Mouse (Mus musculus): ENCODE results near the gene Inka2. TPM values are rescaled to one million over a fixed set of nuclear protein-coding genes. Genes with fewer than 3 reads are reported as not detected.

Gene Inka2
- polyA plus RNA-seq, 1 experiment from 2014 or later, result 0.74 TPM

- H3K9ac ChIP-seq (ENCODE audit: low read length), result no peak overlapping the region
- DNase-seq (ENCODE audit: low spot score), result no peak
- no peak overlapping the region for H3K4me3 ChIP-seq (ENCODE audit: low read depth, low read length)
- no peaks in the 10 kb centered on the region for H3K36me3 ChIP-seq (ENCODE audit: control insufficient read depth, insufficient read depth, low read length)
- H3K9me3 ChIP-seq (replicated peaks; ENCODE audit: control insufficient read depth, low read length), result no peaks in the 10 kb centered on the region
- peaks cover 4% of the 10 kb centered on the region; the same call in 1 of the 2 replicates for H3K4me1 ChIP-seq (ENCODE audit: control insufficient read depth, insufficient read depth, low read length)
- H3K27ac ChIP-seq (ENCODE audit: low read depth, low read length), result no peak overlapping the region
- 71% methylated on average over 18 of the region's 18 CpGs for WGBS
- H3K27me3 ChIP-seq (replicated peaks; ENCODE audit: control insufficient read depth, insufficient read depth, low read length), result no peaks in the 10 kb centered on the region
- H3K4me2 ChIP-seq (ENCODE audit: low read length), result no peak overlapping the region
- no peak for ATAC-seq
These were observed 12.1 kb downstream of the Inka2 start for GRCm38 (mm10) chr3:105716353-105717000.

GRCm38 (mm10) chr3:105717856-105718555 is 13.6 kb downstream of the Inka2 start:
- no peaks in the 10 kb centered on the region for H3K9me3 ChIP-seq (replicated peaks; ENCODE audit: control insufficient read depth, low read length)
- no peak overlapping the region for H3K27ac ChIP-seq (ENCODE audit: low read depth, low read length)
- no peak overlapping the region for H3K4me2 ChIP-seq (ENCODE audit: low read length)
- no peak overlapping the region for H3K4me3 ChIP-seq (ENCODE audit: low read depth, low read length)
- ATAC-seq (peak; percentile 56; the same call in 1 of the 2 replicates), DNase-seq (ENCODE audit: low spot score) (peak; percentile 37)
- WGBS, result 58% methylated on average over 11 of the region's 11 CpGs
- no peaks in the 10 kb centered on the region for H3K27me3 ChIP-seq (replicated peaks; ENCODE audit: control insufficient read depth, insufficient read depth, low read length)
- no peaks in the 10 kb centered on the region for H3K36me3 ChIP-seq (ENCODE audit: control insufficient read depth, insufficient read depth, low read length)
- H3K9ac ChIP-seq (ENCODE audit: low read length), result no peak overlapping the region
- H3K4me1 ChIP-seq (ENCODE audit: control insufficient read depth, insufficient read depth, low read length), result peaks cover 4% of the 10 kb centered on the region; the same call in 1 of the 2 replicates

GRCm38 (mm10) chr3:105718746-105719145 is 14.3 kb downstream of the Inka2 start:
- WGBS, result 60% methylated on average over 4 of the region's 4 CpGs
- peaks cover 4% of the 10 kb centered on the region; the same call in 1 of the 2 replicates for H3K4me1 ChIP-seq (ENCODE audit: control insufficient read depth, insufficient read depth, low read length)

GRCm38 (mm10) chr3:105719979-105720378 is 15.6 kb downstream of the Inka2 start:
- no peaks in the 10 kb centered on the region for H3K27me3 ChIP-seq (replicated peaks; ENCODE audit: control insufficient read depth, insufficient read depth, low read length)
- H3K4me2 ChIP-seq (ENCODE audit: low read length), result no peak overlapping the region
- H3K36me3 ChIP-seq (ENCODE audit: control insufficient read depth, insufficient read depth, low read length), result no peaks in the 10 kb centered on the region
- no peak overlapping the region for H3K4me3 ChIP-seq (ENCODE audit: low read depth, low read length)
- no peak overlapping the region for H3K9ac ChIP-seq (ENCODE audit: low read length)
- no peaks in the 10 kb centered on the region for H3K9me3 ChIP-seq (replicated peaks; ENCODE audit: control insufficient read depth, low read length)
- DNase-seq (ENCODE audit: low spot score) (no peak), ATAC-seq (no peak)
- peaks cover 4% of the 10 kb centered on the region; the same call in 1 of the 2 replicates for H3K4me1 ChIP-seq (ENCODE audit: control insufficient read depth, insufficient read depth, low read length)
- no peak overlapping the region for H3K27ac ChIP-seq (ENCODE audit: low read depth, low read length)
- WGBS, result 63% methylated on average over 4 of the region's 4 CpGs

More at GRCm38 (mm10) chr3:105718746-105719145, 14.3 kb downstream of the Inka2 start:
- no peaks in the 10 kb centered on the region for H3K36me3 ChIP-seq (ENCODE audit: control insufficient read depth, insufficient read depth, low read length)
- H3K9me3 ChIP-seq (replicated peaks; ENCODE audit: control insufficient read depth, low read length), result no peaks in the 10 kb centered on the region
- H3K4me2 ChIP-seq (ENCODE audit: low read length), result no peak overlapping the region
- no peak overlapping the region for H3K27ac ChIP-seq (ENCODE audit: low read depth, low read length)
- no peak overlapping the region for H3K9ac ChIP-seq (ENCODE audit: low read length)
- H3K27me3 ChIP-seq (replicated peaks; ENCODE audit: control insufficient read depth, insufficient read depth, low read length), result no peaks in the 10 kb centered on the region
- DNase-seq (ENCODE audit: low spot score) (no peak), ATAC-seq (no peak)
- H3K4me3 ChIP-seq (ENCODE audit: low read depth, low read length), result no peak overlapping the region

GRCm38 (mm10) chr3:105720514-105720913 is 16.1 kb downstream of the Inka2 start:
- peaks cover 4% of the 10 kb centered on the region; the same call in 1 of the 2 replicates for H3K4me1 ChIP-seq (ENCODE audit: control insufficient read depth, insufficient read depth, low read length)
- ATAC-seq, result no peak
- H3K27me3 ChIP-seq (replicated peaks; ENCODE audit: control insufficient read depth, insufficient read depth, low read length), result no peaks in the 10 kb centered on the region
- no peaks in the 10 kb centered on the region for H3K36me3 ChIP-seq (ENCODE audit: control insufficient read depth, insufficient read depth, low read length)
- no peak overlapping the region for H3K4me3 ChIP-seq (ENCODE audit: low read depth, low read length)
- H3K4me2 ChIP-seq (ENCODE audit: low read length), result no peak overlapping the region
- no peak for DNase-seq (ENCODE audit: low spot score)
- no peak overlapping the region for H3K27ac ChIP-seq (ENCODE audit: low read depth, low read length)
- H3K9ac ChIP-seq (ENCODE audit: low read length), result no peak overlapping the region
- 78% methylated on average over 4 of the region's 4 CpGs for WGBS
- H3K9me3 ChIP-seq (replicated peaks; ENCODE audit: control insufficient read depth, low read length), result no peaks in the 10 kb centered on the region

- no peak for DNase-seq (ENCODE audit: low spot score)
- H3K36me3 ChIP-seq (ENCODE audit: control insufficient read depth, insufficient read depth, low read length), result no peaks in the 10 kb centered on the region
- no peak overlapping the region for H3K9ac ChIP-seq (ENCODE audit: low read length)
- no peaks in the 10 kb centered on the region for H3K9me3 ChIP-seq (replicated peaks; ENCODE audit: control insufficient read depth, low read length)
- ATAC-seq, result no peak
- no peak overlapping the region for H3K4me2 ChIP-seq (ENCODE audit: low read length)
- peaks cover 4% of the 10 kb centered on the region; the same call in 1 of the 2 replicates for H3K4me1 ChIP-seq (ENCODE audit: control insufficient read depth, insufficient read depth, low read length)
- H3K27ac ChIP-seq (ENCODE audit: low read depth, low read length), result no peak overlapping the region
- H3K4me3 ChIP-seq (ENCODE audit: low read depth, low read length), result no peak overlapping the region
- H3K27me3 ChIP-seq (replicated peaks; ENCODE audit: control insufficient read depth, insufficient read depth, low read length), result no peaks in the 10 kb centered on the region
- 75% methylated on average over 2 of the region's 2 CpGs for WGBS
These were observed 17.3 kb downstream of the Inka2 start for GRCm38 (mm10) chr3:105721681-105722201.

DNA sequence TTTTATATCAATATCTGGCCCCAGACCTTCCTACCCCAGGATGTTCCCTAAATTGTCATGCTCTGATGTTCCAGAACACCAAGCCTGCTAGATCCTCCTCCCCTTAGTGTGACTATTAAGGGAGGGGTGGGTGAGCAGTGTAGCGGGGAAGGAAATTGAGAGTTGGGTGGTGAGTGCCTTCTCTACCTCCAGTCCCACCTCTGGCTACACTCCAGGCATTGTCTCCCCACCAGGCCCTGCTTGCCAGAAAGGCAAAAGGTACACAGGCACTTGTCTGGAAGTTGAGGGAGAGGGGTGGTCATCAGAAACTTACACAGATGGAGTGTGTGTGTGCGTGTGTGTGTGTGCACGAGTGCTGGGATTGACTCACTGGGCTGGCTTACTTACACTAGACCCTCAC is 18.1 kb downstream of the Inka2 start:
- no peak overlapping the region for H3K4me3 ChIP-seq (ENCODE audit: low read depth, low read length)
- no peak for ATAC-seq
- WGBS, result 98% methylated on average over 3 of the region's 3 CpGs

DNA sequence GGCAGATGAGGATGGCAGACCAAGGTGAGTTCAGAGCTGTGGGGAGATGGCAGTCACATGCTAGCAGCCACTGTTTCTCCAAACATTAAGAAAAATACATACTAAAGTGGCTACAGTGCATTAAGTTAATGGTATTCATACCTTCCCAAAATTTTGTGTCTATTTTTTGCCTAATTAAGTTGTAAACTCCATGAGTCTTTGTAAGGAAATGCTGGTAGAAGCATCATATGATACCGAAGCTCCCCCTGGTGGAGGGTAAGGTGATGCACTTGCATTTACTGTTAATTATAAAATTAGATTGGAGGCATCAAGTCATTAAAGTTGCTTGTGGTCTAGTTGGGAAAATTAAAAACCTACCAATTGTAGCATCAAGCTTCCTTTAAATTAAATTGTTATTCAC is 21.6 kb downstream of the Inka2 start:
- DNase-seq (ENCODE audit: low spot score), result peak; percentile 87
- no peak overlapping the region for H3K4me2 ChIP-seq (ENCODE audit: low read length)

More for the DNA sequence above, 18.1 kb downstream of the Inka2 start:
- Histone ChIP-seq H3K36me3 (ENCODE audit: control insufficient read depth, insufficient read depth, low read length) (no peaks in the 10 kb centered on the region), H3K27me3 (replicated peaks; ENCODE audit: control insufficient read depth, insufficient read depth, low read length) (no peaks in the 10 kb centered on the region), H3K9me3 (replicated peaks; ENCODE audit: control insufficient read depth, low read length) (no peaks in the 10 kb centered on the region), H3K4me2 (ENCODE audit: low read length) (no peak overlapping the region), H3K27ac (ENCODE audit: low read depth, low read length) (no peak overlapping the region), H3K9ac (ENCODE audit: low read length) (no peak overlapping the region), H3K4me1 (ENCODE audit: control insufficient read depth, insufficient read depth, low read length) (peaks cover 4% of the 10 kb centered on the region; the same call in 1 of the 2 replicates)
- DNase-seq (ENCODE audit: low spot score), result no peak

GRCm38 (mm10) chr3:105732360-105732759 is 28.0 kb downstream of the Inka2 start:
- Histone ChIP-seq H3K27ac (ENCODE audit: low read depth, low read length) (no peak overlapping the region), H3K4me1 (ENCODE audit: control insufficient read depth, insufficient read depth, low read length) (no peaks in the 10 kb centered on the region), H3K4me3 (ENCODE audit: low read depth, low read length) (no peak overlapping the region), H3K4me2 (ENCODE audit: low read length) (no peak overlapping the region), H3K27me3 (replicated peaks; ENCODE audit: control insufficient read depth, insufficient read depth, low read length) (no peaks in the 10 kb centered on the region), H3K9me3 (replicated peaks; ENCODE audit: control insufficient read depth, low read length) (no peaks in the 10 kb centered on the region), H3K36me3 (ENCODE audit: control insufficient read depth, insufficient read depth, low read length) (peaks cover 29% of the 10 kb centered on the region), H3K9ac (ENCODE audit: low read length) (no peak overlapping the region)
- no peak for ATAC-seq
- no peak for DNase-seq (ENCODE audit: low spot score)
- 95% methylated on average over 4 of the region's 4 CpGs for WGBS

More for the DNA sequence above, 21.6 kb downstream of the Inka2 start:
- ATAC-seq, result peak; percentile 32; the same call in 1 of the 2 replicates
- Histone ChIP-seq H3K27me3 (replicated peaks; ENCODE audit: control insufficient read depth, insufficient read depth, low read length) (no peaks in the 10 kb centered on the region), H3K9me3 (replicated peaks; ENCODE audit: control insufficient read depth, low read length) (no peaks in the 10 kb centered on the region), H3K4me3 (ENCODE audit: low read depth, low read length) (no peak overlapping the region), H3K9ac (ENCODE audit: low read length) (no peak overlapping the region), H3K4me1 (ENCODE audit: control insufficient read depth, insufficient read depth, low read length) (no peaks in the 10 kb centered on the region), H3K36me3 (ENCODE audit: control insufficient read depth, insufficient read depth, low read length) (peaks cover 7% of the 10 kb centered on the region; the same call in 1 of the 2 replicates), H3K27ac (ENCODE audit: low read depth, low read length) (no peak overlapping the region)
- WGBS, result 3% methylated on average over 1 of the region's 1 CpGs
